Mouse (Mus musculus): ENCODE measurements around the gene Slc29a3.

DNA sequence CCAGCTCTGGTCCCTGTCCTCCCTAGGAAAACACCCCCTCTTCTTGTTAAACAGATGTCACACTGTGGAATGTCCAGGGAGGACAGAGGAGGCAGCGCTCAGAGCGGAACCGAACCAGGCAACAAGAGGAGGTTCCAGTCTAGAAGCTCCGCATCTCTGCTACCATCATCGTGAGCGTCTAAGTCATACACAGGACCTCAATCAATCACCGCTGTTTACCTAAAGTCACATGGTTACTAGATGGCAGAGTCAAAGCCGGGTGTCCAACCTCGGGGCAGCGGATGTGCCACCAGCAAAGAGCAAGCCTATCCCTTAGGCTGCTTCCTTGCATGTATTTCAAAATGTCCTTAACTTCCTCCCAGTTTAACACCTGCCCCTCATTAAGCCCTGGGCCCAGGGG lies 39.8 kb upstream of the Slc29a3 start:
- TF ChIP-seq MYOG (IDR thresholded peaks at IDR 0.05; ENCODE audit: control insufficient read depth in 1 of 3, insufficient read depth in 1 of 3, insufficient read length in 2 of 3, low read depth in 2 of 3) (no peak), USF1 (IDR thresholded peaks at IDR 0.05; ENCODE audit: low read depth) (no peak), POLR2A (IDR thresholded peaks at IDR 0.05; ENCODE audit: insufficient read length, low read depth) (no peak), CEBPB (IDR thresholded peaks at IDR 0.05; ENCODE audit: insufficient read depth, poor library complexity, severe bottlenecking) (no peak)

All from myocyte (in vitro differentiated cells).